Mouse (Mus musculus): Measurements from ENCODE around the gene Ptch1. TPM values are rescaled to one million over a fixed set of nuclear protein-coding genes. Genes with fewer than 3 reads are reported as not detected.

Ptch1 gene
- polyA plus RNA-seq, 1 experiment = 22.3 TPM

GRCm38 (mm10) chr13:63565320-63566017 lies 7.9 kb downstream of the Ptch1 start:
- peak overlapping the region; percentile 99 for H3K27ac ChIP-seq (ENCODE audit: insufficient read depth, low read length)
- H3K4me1 ChIP-seq (ENCODE audit: control insufficient read depth, insufficient read depth, low read length) = no peaks in the 10 kb centered on the region; the same call in 1 of the 2 replicates
- TF ChIP-seq CTCF (IDR thresholded peaks at IDR 0.05; ENCODE audit: extremely low read depth, insufficient read depth, low read length) = no peak
- TF ChIP-seq POLR2A (IDR thresholded peaks at IDR 0.05; ENCODE audit: extremely low read depth, insufficient read depth, low read length) = no peak
- peak overlapping the region; percentile 80 for H3K4me3 ChIP-seq (ENCODE audit: insufficient read depth, low read length)

GRCm38 (mm10) chr13:63564626-63565319 lies 8.6 kb downstream of the Ptch1 start:
- H3K4me3 ChIP-seq (ENCODE audit: insufficient read depth, low read length) = peak overlapping the region; percentile 80
- peak overlapping the region; percentile 99 for H3K27ac ChIP-seq (ENCODE audit: insufficient read depth, low read length)
- no peaks in the 10 kb centered on the region; the same call in 1 of the 2 replicates for H3K4me1 ChIP-seq (ENCODE audit: control insufficient read depth, insufficient read depth, low read length)
- TF ChIP-seq POLR2A (IDR thresholded peaks at IDR 0.05; ENCODE audit: extremely low read depth, insufficient read depth, low read length) = 0 out of 2 replicates have a peak, but pooled peaks have one; percentile 34
- no peak for TF ChIP-seq CTCF (IDR thresholded peaks at IDR 0.05; ENCODE audit: extremely low read depth, insufficient read depth, low read length)

- Histone ChIP-seq H3K27ac (ENCODE audit: insufficient read depth, low read length) (peak overlapping the region; percentile 99), H3K4me3 (ENCODE audit: insufficient read depth, low read length) (peak overlapping the region; percentile 80), H3K4me1 (ENCODE audit: control insufficient read depth, insufficient read depth, low read length) (no peaks in the 10 kb centered on the region; the same call in 1 of the 2 replicates)
- no peak for TF ChIP-seq POLR2A (IDR thresholded peaks at IDR 0.05; ENCODE audit: extremely low read depth, insufficient read depth, low read length)
- TF ChIP-seq CTCF (IDR thresholded peaks at IDR 0.05; ENCODE audit: extremely low read depth, insufficient read depth, low read length) = no peak
Measured at GRCm38 (mm10) chr13:63563781-63564625, 9.4 kb downstream of the Ptch1 start.

GRCm38 (mm10) chr13:63562972-63563780 lies 10.2 kb downstream of the Ptch1 start:
- H3K4me1 ChIP-seq (ENCODE audit: control insufficient read depth, insufficient read depth, low read length) = no peaks in the 10 kb centered on the region
- TF ChIP-seq CTCF (IDR thresholded peaks at IDR 0.05; ENCODE audit: extremely low read depth, insufficient read depth, low read length) = no peak
- TF ChIP-seq POLR2A (IDR thresholded peaks at IDR 0.05; ENCODE audit: extremely low read depth, insufficient read depth, low read length) = peak; percentile 46; the same call in 1 of the 2 replicates
- H3K4me3 ChIP-seq (ENCODE audit: insufficient read depth, low read length) = peak overlapping the region; percentile 80
- peak overlapping the region; percentile 99 for H3K27ac ChIP-seq (ENCODE audit: insufficient read depth, low read length)

GRCm38 (mm10) chr13:63562141-63562971 lies 11.0 kb downstream of the Ptch1 start:
- Histone ChIP-seq H3K4me3 (ENCODE audit: insufficient read depth, low read length) (peak overlapping the region; percentile 80), H3K27ac (ENCODE audit: insufficient read depth, low read length) (no peak overlapping the region), H3K4me1 (ENCODE audit: control insufficient read depth, insufficient read depth, low read length) (no peaks in the 10 kb centered on the region; the same call in 1 of the 2 replicates)
- TF ChIP-seq POLR2A (IDR thresholded peaks at IDR 0.05; ENCODE audit: extremely low read depth, insufficient read depth, low read length) = no peak
- TF ChIP-seq CTCF (IDR thresholded peaks at IDR 0.05; ENCODE audit: extremely low read depth, insufficient read depth, low read length) = no peak

GRCm38 (mm10) chr13:63558297-63558890 lies 15.0 kb downstream of the Ptch1 start:
- Histone ChIP-seq H3K27ac (ENCODE audit: insufficient read depth, low read length) (no peak overlapping the region), H3K4me3 (ENCODE audit: insufficient read depth, low read length) (no peak overlapping the region), H3K4me1 (ENCODE audit: control insufficient read depth, insufficient read depth, low read length) (peaks cover 5% of the 10 kb centered on the region)
- TF ChIP-seq CTCF (IDR thresholded peaks at IDR 0.05; ENCODE audit: extremely low read depth, insufficient read depth, low read length) = no peak
- TF ChIP-seq POLR2A (IDR thresholded peaks at IDR 0.05; ENCODE audit: extremely low read depth, insufficient read depth, low read length) = no peak

GRCm38 (mm10) chr13:63556431-63556830 lies 17.0 kb downstream of the Ptch1 start:
- H3K4me1 ChIP-seq (ENCODE audit: control insufficient read depth, insufficient read depth, low read length) = peaks cover 16% of the 10 kb centered on the region
- H3K4me3 ChIP-seq (ENCODE audit: insufficient read depth, low read length) = no peak overlapping the region
- H3K27ac ChIP-seq (ENCODE audit: insufficient read depth, low read length) = no peak overlapping the region
- TF ChIP-seq POLR2A (IDR thresholded peaks at IDR 0.05; ENCODE audit: extremely low read depth, insufficient read depth, low read length) = no peak
- no peak for TF ChIP-seq CTCF (IDR thresholded peaks at IDR 0.05; ENCODE audit: extremely low read depth, insufficient read depth, low read length)

GRCm38 (mm10) chr13:63555885-63556284 lies 17.5 kb downstream of the Ptch1 start:
- Histone ChIP-seq H3K4me3 (ENCODE audit: insufficient read depth, low read length) (no peak overlapping the region), H3K4me1 (ENCODE audit: control insufficient read depth, insufficient read depth, low read length) (peaks cover 16% of the 10 kb centered on the region), H3K27ac (ENCODE audit: insufficient read depth, low read length) (no peak overlapping the region)
- TF ChIP-seq CTCF (IDR thresholded peaks at IDR 0.05; ENCODE audit: extremely low read depth, insufficient read depth, low read length) = no peak
- TF ChIP-seq POLR2A (IDR thresholded peaks at IDR 0.05; ENCODE audit: extremely low read depth, insufficient read depth, low read length) = no peak
